Mouse (Mus musculus) intestine, embryonic 16.5 days (tissue): ENCODE results near the gene Fstl3. TPM values are rescaled to one million over a fixed set of nuclear protein-coding genes. Genes with fewer than 3 reads are reported as not detected.
A peak's percentile ranks its signal among the peaks of the same experiment; 100 is the strongest.
"Not testable (repeated sequence)": the region's sequence is repeated elsewhere in the genome, so short reads cannot be mapped to it uniquely, and the experiment has no call there.

ENCODE experiments used
- ATAC-seq: fragments of 200-750 bp; cut with Nextera tagmentation; 2 replicates; pipeline ENCODE4 v1.8.0; 2017; ENCODE audit warnings: moderate TSS enrichment, moderate library complexity
- H3K27ac ChIP-seq: fragments of 300-500 bp; sonication (generic); 2 replicates; pipeline ENCODE4 v1.5.1; 2014; ENCODE audit warnings: mild to moderate bottlenecking, low read length
- H3K27me3 ChIP-seq: fragments of 300-500 bp; sonication (generic); replicated peaks from 2 replicates; pipeline ENCODE4 v1.6.1; 2014; ENCODE audit warnings: low read length, control low read depth, mixed read lengths; ENCODE audit not compliant: control insufficient read depth, insufficient read depth
- H3K36me3 ChIP-seq: fragments of 300-500 bp; sonication (generic); 2 replicates; pipeline ENCODE4 v1.6.1; 2014; ENCODE audit warnings: low read length, control low read depth; ENCODE audit not compliant: control insufficient read depth, insufficient read depth
- H3K4me1 ChIP-seq: fragments of 300-500 bp; sonication (generic); 2 replicates; pipeline ENCODE4 v1.6.1; 2014; ENCODE audit warnings: low read length, control low read depth, mixed read lengths; ENCODE audit not compliant: control insufficient read depth, insufficient read depth
- H3K4me2 ChIP-seq: fragments of 300-500 bp; sonication (generic); 2 replicates; pipeline ENCODE4 v1.6.1; 2014; ENCODE audit warnings: low read depth, low read length, control low read depth
- H3K4me3 ChIP-seq: fragments of 300-500 bp; sonication (generic); 2 replicates; pipeline ENCODE4 v1.5.1; 2014; ENCODE audit warnings: mild to moderate bottlenecking, low read length
- H3K9ac ChIP-seq: fragments of 300-500 bp; sonication (generic); 2 replicates; pipeline ENCODE4 v1.6.1; 2014; ENCODE audit warnings: low read depth, low read length
- H3K9me3 ChIP-seq: fragments of 300-500 bp; sonication (generic); 2 replicates; pipeline ENCODE4 v1.6.1; 2016; ENCODE audit warnings: low read length, control low read depth; ENCODE audit not compliant: control insufficient read depth
- WGBS: fragments of 180-500 bp; shearing (Covaris S2); extraction: QIAGEN DNeasy Blood & Tissue Kit; methylation state at CpG from one replicate; pipeline ENCODE4 v1.1.7; 2014; 5-methylcytosine and 5-hydroxymethylcytosine counted together
- polyA plus RNA-seq: library from polyadenylated mRNA; unstranded; fragments of >200 nt; fragmentation: Nextera tagmentation; extraction: Ambion mirVana; gene quantifications from 2 replicates; pipeline ENCODE4 v1.2.1, GENCODE M21; 2015

Gene Fstl3
- polyA plus RNA-seq, 1 experiment from 2014 or later = 15.1 TPM

- Histone ChIP-seq H3K27ac (no peak overlapping the region), H3K4me1 (peaks cover 3% of the 10 kb centered on the region; the same call in 1 of the 2 replicates), H3K4me2 (no peak overlapping the region), H3K36me3 (peaks cover 23% of the 10 kb centered on the region), H3K27me3 (no peaks in the 10 kb centered on the region), H3K9me3 (no peaks in the 10 kb centered on the region), H3K4me3 (no peak overlapping the region), H3K9ac (no peak overlapping the region)
- 91% methylated on average over 24 of the region's 24 CpGs for whole genome bisulfite sequencing
- no peak for ATAC-seq
Observed at GRCm38 (mm10) chr10:79756660-79757059, 20.4 kb upstream of the Fstl3 start.

GRCm38 (mm10) chr10:79759675-79760074 is 17.4 kb upstream of the Fstl3 start:
- H3K27ac ChIP-seq, H3K9ac ChIP-seq, H3K4me3 ChIP-seq, H3K4me2 ChIP-seq, H3K9me3 ChIP-seq, H3K27me3 ChIP-seq, ATAC-seq: not testable (repeated sequence)
- 90% methylated on average over 1 of the region's 1 CpGs for WGBS
- H3K4me1 ChIP-seq = peaks cover 14% of the 10 kb centered on the region
- peaks cover 29% of the 10 kb centered on the region for H3K36me3 ChIP-seq

GRCm38 (mm10) chr10:79760603-79761143 is 16.4 kb upstream of the Fstl3 start:
- Histone ChIP-seq H3K9ac (no peak overlapping the region), H3K4me1 (peaks cover 21% of the 10 kb centered on the region), H3K4me3 (no peak overlapping the region), H3K9me3 (no peaks in the 10 kb centered on the region), H3K4me2 (no peak overlapping the region), H3K27me3 (no peaks in the 10 kb centered on the region), H3K36me3 (peaks cover 27% of the 10 kb centered on the region), H3K27ac (no peak overlapping the region)
- 87% methylated on average over 11 of the region's 11 CpGs for WGBS
- no peak for ATAC-seq

- Histone ChIP-seq H3K4me2 (no peak overlapping the region), H3K4me1 (peaks cover 30% of the 10 kb centered on the region), H3K27ac (no peak overlapping the region), H3K27me3 (no peaks in the 10 kb centered on the region), H3K36me3 (peaks cover 25% of the 10 kb centered on the region), H3K4me3 (no peak overlapping the region), H3K9ac (no peak overlapping the region), H3K9me3 (no peaks in the 10 kb centered on the region)
- no peak for ATAC-seq
- 93% methylated on average over 3 of the region's 3 CpGs for WGBS
Observed at GRCm38 (mm10) chr10:79762875-79763274, 14.2 kb upstream of the Fstl3 start.

- Histone ChIP-seq H3K27ac (no peak overlapping the region), H3K4me1 (peaks cover 37% of the 10 kb centered on the region), H3K36me3 (peaks cover 18% of the 10 kb centered on the region), H3K27me3 (no peaks in the 10 kb centered on the region), H3K4me2 (no peak overlapping the region), H3K9ac (0 out of 2 replicates have a peak overlapping the region, but pooled peaks have one; percentile 6), H3K4me3 (no peak overlapping the region), H3K9me3 (no peaks in the 10 kb centered on the region)
- WGBS = 77% methylated on average over 7 of the region's 7 CpGs
- no peak for ATAC-seq
Observed at GRCm38 (mm10) chr10:79764234-79764633, 12.8 kb upstream of the Fstl3 start.

GRCm38 (mm10) chr10:79765228-79765745 is 11.8 kb upstream of the Fstl3 start:
- 51% methylated on average over 2 of the region's 2 CpGs for WGBS
- H3K4me2 ChIP-seq = peak overlapping the region; percentile 99
- no peak overlapping the region for H3K27ac ChIP-seq
- peak overlapping the region; percentile 99 for H3K9ac ChIP-seq
- no peak for ATAC-seq
- H3K36me3 ChIP-seq = peaks cover 18% of the 10 kb centered on the region
- peaks cover 37% of the 10 kb centered on the region for H3K4me1 ChIP-seq
- no peaks in the 10 kb centered on the region for H3K27me3 ChIP-seq
- H3K9me3 ChIP-seq = no peaks in the 10 kb centered on the region
- peak overlapping the region; percentile 97 for H3K4me3 ChIP-seq

GRCm38 (mm10) chr10:79766001-79766507 is 11.0 kb upstream of the Fstl3 start:
- Histone ChIP-seq H3K4me2 (peak overlapping the region; percentile 99), H3K9ac (peak overlapping the region; percentile 99), H3K27me3 (no peaks in the 10 kb centered on the region), H3K9me3 (no peaks in the 10 kb centered on the region), H3K4me3 (peak overlapping the region; percentile 97), H3K4me1 (peaks cover 37% of the 10 kb centered on the region), H3K27ac (peak overlapping the region; percentile 95), H3K36me3 (peaks cover 12% of the 10 kb centered on the region; the same call in 1 of the 2 replicates)
- ATAC-seq = no peak
- WGBS = 4% methylated on average over 16 of the region's 16 CpGs

GRCm38 (mm10) chr10:79766508-79767325 is 10.4 kb upstream of the Fstl3 start, which contains the start of gene Rnf126:
Rnf126 (minus strand) TSS chr10:79766952.
- Histone ChIP-seq H3K27ac (peak within 1 kb of the TSS; percentile 95), H3K9ac (peak within 1 kb of the TSS; percentile 99), H3K4me1 (peaks cover 37% of the 10 kb centered on the region), H3K27me3 (no peaks in the 10 kb centered on the region), H3K36me3 (peaks cover 5% of the 10 kb centered on the region; the same call in 1 of the 2 replicates), H3K4me3 (peak within 1 kb of the TSS; percentile 97), H3K9me3 (no peaks in the 10 kb centered on the region), H3K4me2 (peak within 1 kb of the TSS; percentile 99)
- WGBS = under 1% methylated on average over 101 of the region's 101 CpGs
- ATAC-seq = peak; percentile 94
